Mouse (Mus musculus): ENCODE measurements around the gene Pnkd. TPM values are rescaled to one million over a fixed set of nuclear protein-coding genes. Genes with fewer than 3 reads are reported as not detected.

Gene Pnkd
- polyA plus RNA-seq, 1 experiment from 2014 or later: 169 TPM

DNA sequence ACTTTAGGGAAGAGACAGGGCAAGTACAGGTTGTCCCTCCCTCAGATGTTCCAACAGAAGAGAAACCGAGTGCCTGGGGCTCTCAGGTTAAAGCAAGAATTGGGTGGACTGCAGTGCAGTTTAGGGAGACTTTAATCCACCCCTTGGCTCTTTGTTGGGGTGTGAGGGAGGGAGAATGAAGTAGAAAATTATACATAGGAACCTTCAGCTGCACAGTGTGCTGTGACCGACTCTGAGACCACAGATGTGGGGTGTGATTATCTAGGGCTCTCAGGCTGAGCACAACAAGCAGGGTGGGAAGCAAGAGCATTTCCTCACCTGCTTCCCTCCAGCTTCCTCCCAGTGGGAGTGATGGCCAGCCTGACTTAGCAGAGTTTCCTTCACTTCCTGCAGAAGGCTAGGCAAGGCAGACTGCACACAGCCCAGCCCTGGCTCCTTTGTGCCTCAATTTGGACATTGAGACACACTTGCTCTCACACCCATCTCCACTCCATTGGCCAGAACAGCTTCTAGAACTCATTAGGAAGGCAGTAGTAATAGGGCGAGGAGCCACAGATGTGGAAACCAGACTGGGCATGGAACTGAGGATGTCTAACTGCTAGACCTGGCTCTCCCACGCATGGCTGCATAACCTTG lies 46.4 kb downstream of the Pnkd start:
- no peak overlapping the region for H3K4me3 ChIP-seq (replicated peaks; ENCODE audit: low read depth, low read length)
- no peak for ATAC-seq (replicated peaks; ENCODE audit: low FRiP score, low read depth)
- no peak for TF ChIP-seq CTCF (IDR thresholded peaks at IDR 0.05; ENCODE audit: low read depth)
- H3K4me1 ChIP-seq (replicated peaks; ENCODE audit: insufficient read depth, low read length): peaks cover 18% of the 10 kb centered on the region
- peak overlapping the region; percentile 70 for H3K27ac ChIP-seq
- no peaks in the 10 kb centered on the region for H3K9me3 ChIP-seq (replicated peaks; ENCODE audit: low read length)
- DNase-seq (ENCODE audit: low spot score): peak; percentile 27
- 52% methylated on average over 4 of the region's 4 CpGs for WGBS
- H3K27me3 ChIP-seq (ENCODE audit: insufficient read depth, low read length): no peaks in the 10 kb centered on the region
- H3K36me3 ChIP-seq (ENCODE audit: insufficient read depth, low read length): no peaks in the 10 kb centered on the region
- no peak overlapping the region for H3K4me2 ChIP-seq (ENCODE audit: low read length)
- H3K9ac ChIP-seq (ENCODE audit: low read depth, low read length): no peak overlapping the region

- H3K36me3 ChIP-seq (ENCODE audit: insufficient read depth, low read length): no peaks in the 10 kb centered on the region
- no peaks in the 10 kb centered on the region for H3K9me3 ChIP-seq (replicated peaks; ENCODE audit: low read length)
- no peaks in the 10 kb centered on the region for H3K27me3 ChIP-seq (ENCODE audit: insufficient read depth, low read length)
- under 1% methylated on average over 36 of the region's 36 CpGs for whole genome bisulfite sequencing
- peak overlapping the region; percentile 82 for H3K4me2 ChIP-seq (ENCODE audit: low read length)
- DNase-seq (ENCODE audit: low spot score) (peak; percentile 97), ATAC-seq (replicated peaks; ENCODE audit: low FRiP score, low read depth) (peak; percentile 96)
- H3K9ac ChIP-seq (ENCODE audit: low read depth, low read length): peak overlapping the region; percentile 56
- H3K4me3 ChIP-seq (replicated peaks; ENCODE audit: low read depth, low read length): peak overlapping the region; percentile 47
- TF ChIP-seq CTCF (IDR thresholded peaks at IDR 0.05; ENCODE audit: low read depth): peak; percentile 61
- peaks cover 18% of the 10 kb centered on the region for H3K4me1 ChIP-seq (replicated peaks; ENCODE audit: insufficient read depth, low read length)
- peak overlapping the region; percentile 70 for H3K27ac ChIP-seq
These were observed 47.6 kb downstream of the Pnkd start for GRCm38 (mm10) chr1:74332241-74332763.

GRCm38 (mm10) chr1:74332930-74333329 lies 48.2 kb downstream of the Pnkd start:
- TF ChIP-seq CTCF (IDR thresholded peaks at IDR 0.05; ENCODE audit: low read depth): no peak
- Histone ChIP-seq H3K4me1 (replicated peaks; ENCODE audit: insufficient read depth, low read length) (peaks cover 18% of the 10 kb centered on the region), H3K27ac (peak overlapping the region; percentile 70), H3K9ac (ENCODE audit: low read depth, low read length) (peak overlapping the region; percentile 56), H3K27me3 (ENCODE audit: insufficient read depth, low read length) (no peaks in the 10 kb centered on the region), H3K4me2 (ENCODE audit: low read length) (peak overlapping the region; percentile 82), H3K4me3 (replicated peaks; ENCODE audit: low read depth, low read length) (peak overlapping the region; percentile 47), H3K9me3 (replicated peaks; ENCODE audit: low read length) (no peaks in the 10 kb centered on the region), H3K36me3 (ENCODE audit: insufficient read depth, low read length) (no peaks in the 10 kb centered on the region)
- 6% methylated on average over 9 of the region's 9 CpGs for WGBS
- no peak for ATAC-seq (replicated peaks; ENCODE audit: low FRiP score, low read depth)
- peak; percentile 15 for DNase-seq (ENCODE audit: low spot score)

DNA sequence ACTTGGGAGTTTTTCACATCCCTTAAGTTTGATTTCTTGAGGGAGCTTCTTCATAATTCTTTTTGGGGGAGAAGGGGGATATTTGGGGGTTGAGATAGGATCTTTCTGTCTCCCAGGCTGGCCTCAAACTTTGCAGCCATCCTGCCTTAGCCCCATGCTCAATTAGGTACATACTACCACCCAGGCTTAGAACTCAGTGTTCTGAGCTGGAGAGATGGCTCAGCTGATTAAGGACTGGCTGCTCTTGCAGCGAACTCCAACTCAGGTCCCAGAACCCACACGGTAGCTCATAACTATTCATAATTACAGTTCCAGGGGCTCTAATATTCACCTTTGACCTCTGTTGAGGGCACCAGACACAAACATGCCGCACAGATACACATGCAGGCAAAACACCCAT lies 49.9 kb downstream of the Pnkd start:
- H3K4me2 ChIP-seq (ENCODE audit: low read length): no peak overlapping the region
- DNase-seq (ENCODE audit: low spot score) (no peak), ATAC-seq (replicated peaks; ENCODE audit: low FRiP score, low read depth) (no peak)
- H3K9me3 ChIP-seq (replicated peaks; ENCODE audit: low read length): no peaks in the 10 kb centered on the region
- no peak for TF ChIP-seq CTCF (IDR thresholded peaks at IDR 0.05; ENCODE audit: low read depth)
- no peak overlapping the region for H3K9ac ChIP-seq (ENCODE audit: low read depth, low read length)
- peak overlapping the region; percentile 6; the same call in 1 of the 2 replicates for H3K27ac ChIP-seq
- H3K27me3 ChIP-seq (ENCODE audit: insufficient read depth, low read length): no peaks in the 10 kb centered on the region
- peaks cover 18% of the 10 kb centered on the region for H3K4me1 ChIP-seq (replicated peaks; ENCODE audit: insufficient read depth, low read length)
- no peak overlapping the region for H3K4me3 ChIP-seq (replicated peaks; ENCODE audit: low read depth, low read length)
- WGBS: 72% methylated on average over 3 of the region's 3 CpGs
- H3K36me3 ChIP-seq (ENCODE audit: insufficient read depth, low read length): no peaks in the 10 kb centered on the region

DNA sequence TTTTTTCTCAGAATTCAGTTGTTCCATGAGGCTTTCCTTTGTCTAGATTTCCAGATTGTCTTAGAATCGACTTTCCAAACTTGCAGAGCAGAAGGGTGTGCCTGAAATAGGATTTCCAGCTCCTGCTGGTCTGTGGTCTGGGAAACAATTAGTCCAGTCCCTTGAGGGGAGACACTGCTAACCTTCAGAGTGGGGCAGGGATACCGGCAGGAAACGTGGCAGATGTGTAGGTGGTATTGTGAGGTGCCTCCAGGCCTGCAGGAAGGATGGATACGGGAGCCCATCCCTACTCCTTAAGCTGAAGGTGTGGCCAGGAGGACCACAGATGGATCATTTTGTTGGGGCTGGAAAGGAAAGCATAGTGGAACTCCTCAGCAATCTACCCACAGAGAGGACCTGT lies 50.3 kb downstream of the Pnkd start:
- Histone ChIP-seq H3K4me2 (ENCODE audit: low read length) (0 out of 2 replicates have a peak overlapping the region, but pooled peaks have one; percentile 4), H3K27ac (no peak overlapping the region), H3K4me3 (replicated peaks; ENCODE audit: low read depth, low read length) (no peak overlapping the region), H3K27me3 (ENCODE audit: insufficient read depth, low read length) (no peaks in the 10 kb centered on the region), H3K9me3 (replicated peaks; ENCODE audit: low read length) (no peaks in the 10 kb centered on the region), H3K4me1 (replicated peaks; ENCODE audit: insufficient read depth, low read length) (peaks cover 18% of the 10 kb centered on the region), H3K9ac (ENCODE audit: low read depth, low read length) (no peak overlapping the region), H3K36me3 (ENCODE audit: insufficient read depth, low read length) (no peaks in the 10 kb centered on the region)
- TF ChIP-seq CTCF (IDR thresholded peaks at IDR 0.05; ENCODE audit: low read depth): no peak
- 49% methylated on average over 4 of the region's 4 CpGs for WGBS
- DNase-seq (ENCODE audit: low spot score): no peak
- ATAC-seq (replicated peaks; ENCODE audit: low FRiP score, low read depth): no peak

- no peak overlapping the region for H3K4me2 ChIP-seq (ENCODE audit: low read length)
- H3K9ac ChIP-seq (ENCODE audit: low read depth, low read length): no peak overlapping the region
- 77% methylated on average over 6 of the region's 6 CpGs for WGBS
- H3K9me3 ChIP-seq (replicated peaks; ENCODE audit: low read length): no peaks in the 10 kb centered on the region
- peaks cover 15% of the 10 kb centered on the region for H3K4me1 ChIP-seq (replicated peaks; ENCODE audit: insufficient read depth, low read length)
- ATAC-seq (replicated peaks; ENCODE audit: low FRiP score, low read depth): no peak
- DNase-seq (ENCODE audit: low spot score): no peak
- no peak for TF ChIP-seq CTCF (IDR thresholded peaks at IDR 0.05; ENCODE audit: low read depth)
- no peak overlapping the region for H3K27ac ChIP-seq
- H3K36me3 ChIP-seq (ENCODE audit: insufficient read depth, low read length): no peaks in the 10 kb centered on the region
- H3K4me3 ChIP-seq (replicated peaks; ENCODE audit: low read depth, low read length): no peak overlapping the region
- no peaks in the 10 kb centered on the region for H3K27me3 ChIP-seq (ENCODE audit: insufficient read depth, low read length)
These were observed 50.9 kb downstream of the Pnkd start for GRCm38 (mm10) chr1:74335436-74336170.

All from kidney, postnatal 0 days (tissue).